In genomic region chr14:36968076-36968627, GRCm38 (mm10) we compare ENCODE assay signal across 8 mouse cellular contexts. TPM values are rescaled to one million over a fixed set of nuclear protein-coding genes. Genes with fewer than 3 reads are reported as not detected.
DNase-seq lines count a peak whose midpoint lies in the region; ATAC-seq lines count a peak whose summit lies in the region.

No protein-coding gene starts in this region.

- DNase-seq in left cerebral cortex, adult 11 months (ENCODE audit: low spot score), result peak; percentile 16
- no peak for DNase-seq in left cerebral cortex, postnatal 36 days (ENCODE audit: low spot score in 2 of 2)
- peak; percentile 53 for DNase-seq in ZHBTc4 (ENCODE audit: low read depth, low spot score)
- no peak for DNase-seq in midbrain, embryonic 10.5 days (ENCODE audit: low spot score)
- DNase-seq in thymus, adult 18-20 months, result peak; percentile 55 to 66
- DNase-seq in frontal cortex, adult 2 months (ENCODE audit: extremely low spot score in 1 of 2, low spot score in 1 of 2), result no peak

- no peaks in the 10 kb centered on the region for H3K36me3 ChIP-seq in heart, embryonic 15.5 days
- H3K36me3 ChIP-seq in limb, embryonic 12.5 days, result no peaks in the 10 kb centered on the region
- no peaks in the 10 kb centered on the region for H3K36me3 ChIP-seq in midbrain, embryonic 10.5 days

- peak overlapping the region; percentile 90 for H3K27ac ChIP-seq in heart, embryonic 15.5 days
- peak overlapping the region; percentile 86 for H3K27ac ChIP-seq in limb, embryonic 12.5 days
- peak overlapping the region; percentile 93 for H3K27ac ChIP-seq in midbrain, embryonic 10.5 days (replicated peaks)

- H3K4me2 ChIP-seq in heart, embryonic 15.5 days, result peak overlapping the region; percentile 57
- H3K4me2 ChIP-seq in limb, embryonic 12.5 days, result peak overlapping the region; percentile 58

- H3K27me3 ChIP-seq in heart, embryonic 15.5 days, result no peaks in the 10 kb centered on the region
- H3K27me3 ChIP-seq in limb, embryonic 12.5 days, result no peaks in the 10 kb centered on the region
- H3K27me3 ChIP-seq in midbrain, embryonic 10.5 days (ENCODE audit: low read depth, poor library complexity, severe bottlenecking), result no peaks in the 10 kb centered on the region

- peak overlapping the region; percentile 94 for H3K9ac ChIP-seq in heart, embryonic 15.5 days
- H3K9ac ChIP-seq in limb, embryonic 12.5 days (replicated peaks), result peak overlapping the region; percentile 86

- H3K9me3 ChIP-seq in heart, embryonic 15.5 days (replicated peaks), result no peaks in the 10 kb centered on the region
- H3K9me3 ChIP-seq in limb, embryonic 12.5 days, result no peaks in the 10 kb centered on the region
- H3K9me3 ChIP-seq in midbrain, embryonic 10.5 days (replicated peaks), result no peaks in the 10 kb centered on the region

- peak; percentile 70 for ATAC-seq in heart, embryonic 15.5 days (replicated peaks; ENCODE audit: insufficient number of reproducible peaks, insufficient read depth, low FRiP score, low read depth)
- ATAC-seq in limb, embryonic 12.5 days (ENCODE audit: insufficient number of reproducible peaks, insufficient read depth, low FRiP score, low TSS enrichment, low read depth), result peak; percentile 74

- H3K4me1 ChIP-seq in heart, embryonic 15.5 days (replicated peaks), result peaks cover 9% of the 10 kb centered on the region
- H3K4me1 ChIP-seq in limb, embryonic 12.5 days (replicated peaks), result peaks cover 4% of the 10 kb centered on the region; the same call in 1 of the 2 replicates
- peaks cover 23% of the 10 kb centered on the region for H3K4me1 ChIP-seq in midbrain, embryonic 10.5 days

- H3K4me3 ChIP-seq in heart, embryonic 15.5 days, result peak overlapping the region; percentile 89
- peak overlapping the region; percentile 92 for H3K4me3 ChIP-seq in limb, embryonic 12.5 days (replicated peaks)
- peak overlapping the region; percentile 82 for H3K4me3 ChIP-seq in midbrain, embryonic 10.5 days

- under 1% methylated on average over 49 of the region's 49 CpGs for WGBS in heart, embryonic 15.5 days
- 1% methylated on average over 48 of the region's 49 CpGs for WGBS in limb, embryonic 12.5 days
- WGBS in midbrain, embryonic 10.5 days, result under 1% methylated on average over 49 of the region's 49 CpGs

- intact Hi-C loops in left cerebral cortex, postnatal 36 days (cut with DNase I), result no loop called here

RNA-seq across cellular contexts. Expression of gene Ccser2, which starts 0.4 kb away (rescaled TPM):
- total RNA-seq in left cerebral cortex, postnatal 36 days (2021), result 10 to 100 TPM; 81.6 to 84.1 TPM
- polyA plus RNA-seq in heart, embryonic 15.5 days (2015; fragmentation: Nextera tagmentation; extraction: Ambion mirVana), result 54.2 and 59.8 TPM in 2 replicates
- polyA plus RNA-seq in limb, embryonic 12.5 days (2016; fragmentation: Nextera tagmentation; extraction: Ambion mirVana), result 32.3 and 32.6 TPM in 2 replicates
- 24.6 and 27.3 TPM in 2 replicates for polyA plus RNA-seq in midbrain, embryonic 10.5 days (2016; fragmentation: Nextera tagmentation; extraction: Ambion mirVana)
- 54.0 and 57.0 TPM in 2 replicates for polyA plus RNA-seq in frontal cortex, adult 2 months (2012; rRNA removed)

Comparison
In these comparisons a context has a peak if more than half of its experiments do, and no peak if none do; other contexts are left out.
1. DNase-seq: peak in left cerebral cortex, adult 11 months (single experiment), ZHBTc4 (single experiment) and thymus, adult 18-20 months (2 of 2); none in left cerebral cortex, postnatal 36 days (0 of 2), midbrain, embryonic 10.5 days (single experiment) and frontal cortex, adult 2 months (0 of 2).
2. Peak in every context shown above with its lines, with median percentiles within 50 percentile points of each other: H3K27ac ChIP-seq and H3K4me3 ChIP-seq.